Mouse (Mus musculus) embryo, embryonic 9.5 days (tissue): ENCODE measurements at regions not wholly inside any gene's neighbourhood (a gene's known extent, or its start where the extent isn't known, plus 50 kb on each side); places are given as distances from the start of the nearest gene placed in this dataset.

Source experiments
- DNase-seq: peaks from one replicate; pipeline ENCODE4 v3.0.0-alpha.2; 2017; ENCODE audit errors: extremely low spot score

GRCm38 (mm10) chr12:109952933-109953332 is 325.9 kb upstream of the Dio3 start:
- no peak for DNase-seq

DNA sequence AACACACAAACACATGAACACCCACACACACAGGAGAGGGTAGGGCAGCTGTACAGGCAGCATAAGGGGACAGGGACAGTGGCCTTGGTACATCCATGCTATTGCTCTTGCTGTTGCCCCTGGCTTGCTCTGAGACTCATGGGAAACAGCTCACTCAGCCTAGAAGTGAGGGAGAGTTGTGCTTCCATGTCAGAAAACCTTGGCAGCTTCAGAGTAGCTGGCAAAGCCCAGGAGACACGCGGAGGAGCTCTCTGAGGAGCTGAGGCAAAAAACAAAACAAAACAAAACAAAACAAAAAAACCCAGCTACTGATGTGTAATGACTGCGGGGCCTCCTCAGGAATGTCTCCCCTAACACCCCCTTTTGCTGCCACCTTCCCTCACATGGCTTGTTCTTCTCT is 321.6 kb upstream of the Dio3 start:
- DNase-seq = no peak

GRCm38 (mm10) chr12:109958357-109959085 is 320.3 kb upstream of the Dio3 start:
- DNase-seq = peak; percentile 86

DNA sequence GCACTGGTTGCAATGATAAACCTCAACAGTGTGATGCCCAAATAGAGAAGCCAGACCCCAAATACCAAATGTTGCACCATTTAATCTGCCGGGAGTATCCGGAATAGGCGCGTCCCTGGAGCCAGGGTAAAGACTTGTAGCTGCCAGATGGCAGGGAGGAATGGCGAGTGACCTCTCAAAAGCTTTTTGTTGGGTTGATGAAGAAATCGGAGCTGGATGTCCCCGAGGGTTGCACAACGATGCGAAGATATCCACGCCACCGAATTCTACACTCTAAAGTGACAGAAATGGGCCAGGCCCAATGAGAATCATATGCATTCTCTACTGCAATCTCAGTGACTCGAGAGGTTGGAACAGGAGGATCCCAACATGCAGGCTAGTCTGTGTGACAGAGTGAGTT is 312.1 kb upstream of the Dio3 start:
- DNase-seq = no peak

- DNase-seq = no peak
Measured at GRCm38 (mm10) chr12:109968303-109968702, 310.6 kb upstream of the Dio3 start.

GRCm38 (mm10) chr12:109971508-109971907 is 307.4 kb upstream of the Dio3 start:
- DNase-seq = no peak

- DNase-seq = no peak
Measured at GRCm38 (mm10) chr12:109972366-109973015, 306.4 kb upstream of the Dio3 start.

GRCm38 (mm10) chr12:109973598-109973997 is 305.3 kb upstream of the Dio3 start:
- DNase-seq = no peak

GRCm38 (mm10) chr12:109975176-109975972 is 303.5 kb upstream of the Dio3 start:
- DNase-seq = no peak

DNA sequence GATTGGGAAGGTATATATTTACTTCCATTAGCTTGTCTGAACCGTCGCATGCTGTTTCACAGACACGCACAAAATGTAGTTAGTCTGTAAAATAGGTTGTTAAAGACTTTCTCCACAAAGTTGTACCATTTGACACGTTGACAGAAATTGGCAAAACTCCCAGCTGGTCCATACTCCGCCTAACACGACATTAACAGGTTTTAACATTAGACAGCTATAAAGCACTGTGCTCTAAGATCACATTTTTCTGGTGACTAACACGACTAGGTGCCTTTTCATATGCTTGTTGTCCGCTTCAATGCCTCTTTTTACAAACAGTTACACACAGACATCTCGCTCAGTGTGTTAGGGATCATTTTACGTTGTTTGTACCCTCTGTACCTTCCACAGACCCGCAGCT is 294.2 kb upstream of the Dio3 start:
- DNase-seq = no peak

DNA sequence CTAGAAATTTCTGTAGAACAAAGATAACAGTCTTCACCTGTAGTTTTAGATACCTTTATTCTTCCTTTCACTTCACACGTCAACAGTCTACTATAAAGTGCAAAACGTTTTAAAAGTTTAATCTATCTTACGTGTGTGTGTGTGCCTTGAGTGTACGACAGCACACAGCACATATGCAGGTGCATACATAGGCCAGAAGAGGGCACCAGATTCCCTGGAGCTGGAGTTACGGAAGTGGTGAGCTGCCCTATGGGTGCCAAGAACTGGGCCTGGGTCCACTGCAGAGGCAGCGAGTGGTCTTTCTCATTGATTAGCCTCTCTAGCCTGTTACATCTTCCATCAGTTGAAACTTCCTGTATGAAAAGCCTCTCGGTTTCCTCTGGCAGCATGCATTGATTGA is 285.5 kb upstream of the Dio3 start:
- no peak for DNase-seq

GRCm38 (mm10) chr12:110002717-110003116 is 276.2 kb upstream of the Dio3 start:
- DNase-seq = no peak

DNA sequence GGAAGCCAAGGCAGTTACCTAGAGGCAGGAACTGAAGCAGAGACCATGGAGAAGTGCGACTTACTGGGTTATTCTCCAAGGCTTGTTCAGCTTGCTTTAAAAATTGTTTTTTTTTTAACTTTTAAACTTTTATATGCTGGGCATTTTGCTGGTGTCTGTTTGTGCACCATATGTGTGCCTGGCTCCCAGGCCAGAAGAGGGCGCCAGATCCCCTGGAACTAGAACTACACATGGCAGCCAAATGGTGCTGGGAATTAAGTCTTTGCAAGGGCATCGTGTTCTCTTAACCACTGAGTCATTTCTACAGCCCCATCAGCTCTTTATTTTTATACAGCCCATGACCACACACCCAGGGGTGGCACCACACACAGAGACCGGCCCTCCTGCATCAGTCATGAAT is 269.7 kb upstream of the Dio3 start:
- DNase-seq = no peak

GRCm38 (mm10) chr12:110020541-110021470 is 258.1 kb upstream of the Dio3 start:
- no peak for DNase-seq

GRCm38 (mm10) chr12:110021690-110022089 is 257.2 kb upstream of the Dio3 start:
- DNase-seq = no peak

DNA sequence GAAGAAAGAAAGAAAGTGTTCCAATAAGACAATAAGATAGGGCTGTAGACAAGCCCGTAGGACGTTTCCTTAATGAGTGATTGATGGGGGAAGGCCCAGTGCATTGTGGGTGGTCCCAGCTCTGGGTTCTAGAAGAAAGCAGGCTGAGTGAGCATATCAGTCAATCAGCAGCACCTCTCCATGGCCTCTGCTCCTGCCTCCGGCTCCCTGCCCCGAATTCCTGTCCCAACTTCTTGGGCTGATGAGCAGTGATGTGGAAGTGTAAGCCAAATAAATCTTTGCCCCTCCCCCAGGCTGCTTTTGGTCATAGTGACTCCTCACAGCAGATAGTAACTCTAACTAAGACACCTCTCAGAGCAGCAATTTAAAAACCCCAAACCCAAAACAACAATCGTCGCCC is 256.2 kb upstream of the Dio3 start:
- no peak for DNase-seq

DNA sequence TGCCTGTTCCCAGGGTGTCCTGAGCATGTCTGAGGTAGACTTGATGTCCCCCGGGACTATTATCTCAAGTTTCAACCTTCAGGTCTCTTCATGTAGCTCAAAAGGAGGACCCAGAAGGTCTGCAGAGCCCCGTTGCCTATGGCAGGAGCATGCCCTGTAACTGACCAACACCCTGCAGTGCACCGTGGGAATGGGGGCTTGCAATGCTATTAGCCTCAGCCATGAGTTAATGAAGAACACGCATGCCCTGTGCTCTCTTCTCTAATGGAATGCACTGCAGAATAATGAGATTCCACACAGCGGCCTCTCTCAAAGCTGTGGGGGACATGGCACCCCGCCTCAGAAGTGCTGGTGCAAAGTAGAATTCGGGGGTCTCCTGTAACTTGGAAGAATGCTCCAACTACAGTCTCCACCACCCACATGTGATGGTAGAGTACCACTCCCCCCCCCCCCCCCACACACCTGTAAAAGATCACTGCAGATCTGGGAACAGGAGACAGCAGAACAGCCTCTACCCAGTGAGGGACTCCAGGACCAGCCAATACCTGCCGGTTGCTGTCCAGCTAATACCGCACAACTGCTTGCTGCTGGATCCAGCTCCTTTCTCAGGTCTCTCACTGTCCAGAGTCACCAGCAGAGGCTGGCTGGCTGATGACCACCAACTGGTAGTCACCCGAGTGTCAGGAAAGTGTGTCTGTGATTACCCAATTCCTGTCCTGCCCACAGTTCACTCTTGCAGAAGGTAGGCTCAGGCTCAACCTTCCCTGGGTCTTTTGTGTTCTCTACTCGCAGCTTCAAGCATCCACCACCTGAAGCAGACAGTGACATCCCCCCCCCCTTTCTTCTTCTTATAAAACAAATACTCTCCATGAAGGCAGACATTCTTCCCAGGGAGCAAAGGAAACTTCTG is 255.4 kb upstream of the Dio3 start:
- DNase-seq = no peak

- DNase-seq = no peak
Measured at GRCm38 (mm10) chr12:110024295-110024694, 254.6 kb upstream of the Dio3 start.

GRCm38 (mm10) chr12:110025171-110025570 is 253.7 kb upstream of the Dio3 start:
- no peak for DNase-seq

DNA sequence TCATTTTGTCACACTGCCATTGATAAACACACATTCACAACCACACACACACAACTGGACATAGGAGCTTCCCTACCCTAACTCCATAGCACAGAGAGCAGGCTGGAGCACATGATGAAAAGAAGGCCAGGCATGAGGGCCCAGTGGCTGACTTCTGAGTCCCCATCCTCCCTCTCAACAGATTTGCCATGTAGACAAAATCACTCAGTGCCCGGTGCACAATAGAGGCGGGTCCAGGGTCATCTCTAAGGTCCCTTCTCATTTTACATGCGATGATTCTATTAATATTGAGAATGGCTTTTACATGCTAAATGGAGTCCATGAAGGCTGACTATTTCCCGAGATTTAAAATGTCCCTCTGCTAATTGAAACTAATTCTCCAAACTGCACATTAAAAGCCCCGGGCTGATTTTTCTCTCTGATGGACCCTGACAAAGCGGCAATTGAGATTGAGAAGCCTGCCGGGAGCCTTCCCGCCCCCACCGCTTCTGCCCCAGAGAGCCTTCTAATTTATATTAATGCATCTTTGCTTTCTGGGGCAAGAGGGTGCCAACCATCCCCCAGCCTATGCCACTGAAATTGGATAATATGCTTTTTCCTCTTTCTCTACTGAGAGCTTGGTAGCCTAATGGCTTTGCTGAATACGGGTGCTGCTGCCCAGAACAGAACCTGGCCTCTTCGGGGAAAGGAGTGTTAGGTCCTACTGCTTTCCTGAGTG is 252.7 kb upstream of the Dio3 start:
- DNase-seq = no peak
